11 mouse cellular contexts compared by ENCODE assay signal in the genomic region with DNA sequence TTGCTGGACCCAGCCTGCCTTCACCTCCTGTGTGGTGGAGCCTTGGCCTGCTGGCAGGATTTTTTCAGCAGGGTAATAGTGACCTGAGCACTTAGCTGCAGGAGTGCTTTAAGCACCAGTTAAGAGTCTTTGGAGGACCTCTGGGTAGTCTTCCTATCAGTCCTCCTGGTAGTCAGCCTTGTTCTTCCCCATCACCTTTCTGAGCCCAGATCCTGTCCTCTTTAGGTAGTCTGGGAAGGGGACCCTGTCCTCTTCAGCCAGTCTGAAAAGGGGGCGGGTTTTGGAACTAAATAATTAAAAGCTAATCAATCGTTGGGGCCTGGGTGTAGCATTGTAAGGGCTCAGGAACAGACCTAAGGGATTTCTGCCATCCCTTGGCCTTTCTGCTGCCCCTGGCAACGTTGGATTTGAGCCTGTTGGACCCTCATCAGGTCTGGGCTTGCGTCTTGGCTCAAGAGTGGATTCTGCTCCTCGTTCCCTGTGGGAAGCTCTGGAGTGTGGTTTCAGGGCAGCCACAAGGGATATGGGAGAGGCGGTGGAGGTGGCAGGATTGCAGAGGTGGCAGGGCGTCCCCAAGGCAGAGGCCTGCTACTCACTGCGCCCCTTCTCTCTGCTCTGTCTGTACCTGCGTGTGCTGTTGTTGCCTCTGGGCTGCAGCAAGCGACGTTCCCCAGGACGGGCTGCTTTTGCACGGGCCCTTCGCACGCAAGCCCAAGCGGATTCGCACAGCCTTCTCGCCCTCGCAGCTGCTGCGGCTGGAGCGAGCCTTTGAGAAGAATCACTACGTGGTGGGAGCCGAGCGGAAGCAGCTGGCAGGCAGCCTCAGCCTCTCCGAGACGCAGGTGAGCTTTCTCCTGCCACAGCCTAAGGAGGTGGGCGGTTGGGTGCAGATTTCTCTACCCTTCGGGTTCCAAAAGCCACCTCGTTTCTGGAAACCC. TPM values are rescaled to one million over a fixed set of nuclear protein-coding genes. Genes with fewer than 3 reads are reported as not detected.
DNase-seq lines count a peak whose midpoint lies in the region; ATAC-seq lines count a peak whose summit lies in the region.
"Had no signal": no experiment of that assay in that cellular context is flagged by ENCODE, and none has a peak within 500 bp of the region (broad histone marks: within the 10 kb centered on the region; RNA-seq: fewer than 3 reads in every experiment).

No protein-coding gene starts in this region.

- intact Hi-C loops in heart, postnatal 10 days (cut with DNase I): no loop called here

- H3K9ac ChIP-seq in heart, embryonic 11.5 days (ENCODE audit: low read depth, low read length): no peak overlapping the region
- H3K9ac ChIP-seq in forebrain, embryonic 16.5 days (replicated peaks; ENCODE audit: low read depth, low read length): peak overlapping the region; percentile 54
- no peak overlapping the region for H3K9ac ChIP-seq in midbrain, embryonic 15.5 days
- H3K9ac ChIP-seq: liver, embryonic 13.5 days had no signal

- no peak overlapping the region for H3K4me3 ChIP-seq in heart, embryonic 11.5 days (ENCODE audit: low read depth, low read length)
- H3K4me3 ChIP-seq in forebrain, embryonic 16.5 days (replicated peaks; ENCODE audit: low read length): peak overlapping the region; percentile 26
- H3K4me3 ChIP-seq in midbrain, embryonic 15.5 days: no peak overlapping the region
- H3K4me3 ChIP-seq: liver, embryonic 13.5 days had no signal

- no peaks in the 10 kb centered on the region; the same call in 1 of the 2 replicates for H3K4me1 ChIP-seq in heart, embryonic 11.5 days (ENCODE audit: control insufficient read depth, insufficient read depth, low read length)
- H3K4me1 ChIP-seq in forebrain, embryonic 16.5 days (replicated peaks; ENCODE audit: control insufficient read depth, insufficient read depth, low read length): peaks cover 50% of the 10 kb centered on the region
- peaks cover 21% of the 10 kb centered on the region for H3K4me1 ChIP-seq in midbrain, embryonic 15.5 days
- H3K4me1 ChIP-seq: liver, embryonic 13.5 days had no signal

- ATAC-seq in heart, embryonic 11.5 days (replicated peaks; ENCODE audit: insufficient number of reproducible peaks, low FRiP score, low TSS enrichment): no peak
- ATAC-seq in forebrain, embryonic 16.5 days: peak; percentile 49
- no peak for ATAC-seq in midbrain, embryonic 15.5 days (replicated peaks)

- H3K4me2 ChIP-seq in heart, embryonic 11.5 days: peak overlapping the region; percentile 35; the same call in 1 of the 2 replicates
- peak overlapping the region; percentile 67 for H3K4me2 ChIP-seq in forebrain, embryonic 16.5 days (ENCODE audit: low read length)
- H3K4me2 ChIP-seq in midbrain, embryonic 15.5 days: peak overlapping the region; percentile 24
- H3K4me2 ChIP-seq: liver, embryonic 13.5 days had no signal

- no peaks in the 10 kb centered on the region for H3K36me3 ChIP-seq in heart, embryonic 11.5 days (ENCODE audit: control insufficient read depth, insufficient read depth, low read length)
- H3K36me3 ChIP-seq in forebrain, embryonic 16.5 days (ENCODE audit: control insufficient read depth, insufficient read depth): no peaks in the 10 kb centered on the region
- H3K36me3 ChIP-seq in midbrain, embryonic 15.5 days (replicated peaks): no peaks in the 10 kb centered on the region
- H3K36me3 ChIP-seq: liver, embryonic 13.5 days had no signal

- WGBS in heart, embryonic 11.5 days (ENCODE audit: insufficient replicate concordance): 5% methylated on average over 28 of the region's 29 CpGs
- 3% methylated on average over 28 of the region's 29 CpGs for WGBS in forebrain, embryonic 16.5 days
- 3% methylated on average over 29 of the region's 29 CpGs for WGBS in midbrain, embryonic 15.5 days

- no peak overlapping the region for H3K27ac ChIP-seq in heart, embryonic 11.5 days (ENCODE audit: low read depth, low read length)
- H3K27ac ChIP-seq in forebrain, embryonic 16.5 days (ENCODE audit: low read length): peak overlapping the region; percentile 43; the same call in 1 of the 2 replicates
- no peak overlapping the region for H3K27ac ChIP-seq in midbrain, embryonic 15.5 days
- H3K27ac ChIP-seq: liver, embryonic 13.5 days had no signal

- H3K9me3 ChIP-seq in heart, embryonic 11.5 days (replicated peaks; ENCODE audit: control insufficient read depth, low read length): no peaks in the 10 kb centered on the region
- no peaks in the 10 kb centered on the region for H3K9me3 ChIP-seq in forebrain, embryonic 16.5 days (ENCODE audit: control insufficient read depth, low read length)
- H3K9me3 ChIP-seq in midbrain, embryonic 15.5 days: no peaks in the 10 kb centered on the region
- H3K9me3 ChIP-seq: liver, embryonic 13.5 days had no signal

- no peak for DNase-seq in heart, postnatal 10 days
- DNase-seq in ES-CJ7 (ENCODE audit: low read depth, low spot score): peak; percentile 21
- DNase-seq in adrenal gland, adult 18-20 months (ENCODE audit: low spot score in 2 of 2): no peak
- no peak for DNase-seq in left cerebral cortex, adult 11 months (ENCODE audit: low spot score)
- no peak for DNase-seq in liver
- DNase-seq: adrenal gland, postnatal 36 days; liver, embryonic 13.5 days had no signal

- peaks cover 79% of the 10 kb centered on the region for H3K27me3 ChIP-seq in heart, embryonic 11.5 days (ENCODE audit: control insufficient read depth, insufficient read depth, low read length)
- peaks cover 5% of the 10 kb centered on the region for H3K27me3 ChIP-seq in forebrain, embryonic 16.5 days (replicated peaks; ENCODE audit: control insufficient read depth, insufficient read depth, low read length)
- peaks cover 69% of the 10 kb centered on the region for H3K27me3 ChIP-seq in midbrain, embryonic 15.5 days (replicated peaks)

RNA-seq across cellular contexts. Expression of a gene that starts 6.4 kb away (rescaled TPM):
- polyA plus RNA-seq in heart, embryonic 11.5 days (2014; fragmentation: Nextera tagmentation; extraction: Ambion mirVana): not detected in 2 replicates
- not detected for total RNA-seq in heart, postnatal 10 days (2021)
- 57.5 and 59.7 TPM in 2 replicates for polyA plus RNA-seq in forebrain, embryonic 16.5 days (2015; fragmentation: Nextera tagmentation; extraction: Ambion mirVana)
- 1.4 and 3.2 TPM in 2 replicates for polyA plus RNA-seq in midbrain, embryonic 15.5 days (2015; fragmentation: Nextera tagmentation; extraction: Ambion mirVana)
- not detected for total RNA-seq in adrenal gland, adult 18-20 months (2021)
- total RNA-seq: adrenal gland, postnatal 36 days; hematopoietic stem cell, adult 5-6 weeks had no signal
- polyA plus RNA-seq: liver, embryonic 13.5 days had no signal

RNA-seq across cellular contexts. Expression of a gene that starts 56.1 kb away (rescaled TPM):
- polyA plus RNA-seq in heart, embryonic 11.5 days (2014; fragmentation: Nextera tagmentation; extraction: Ambion mirVana): 59.8 and 82.7 TPM in 2 replicates
- 10 to 100 TPM; 57.6 to 58.9 TPM for total RNA-seq in heart, postnatal 10 days (2021)
- polyA plus RNA-seq in forebrain, embryonic 16.5 days (2015; fragmentation: Nextera tagmentation; extraction: Ambion mirVana): 31.9 and 32.6 TPM in 2 replicates
- polyA plus RNA-seq in midbrain, embryonic 15.5 days (2015; fragmentation: Nextera tagmentation; extraction: Ambion mirVana): 24.8 and 25.6 TPM in 2 replicates
- 10 to 100 TPM; 67.1 to 77.5 TPM for total RNA-seq in adrenal gland, adult 18-20 months (2021)

Comparison
In these comparisons a context has a peak if more than half of its experiments do, and no peak if none do; other contexts are left out.
1. RNA of a gene that starts 6.4 kb away (polyA plus RNA-seq): 57.5 to 59.7 TPM in forebrain, embryonic 16.5 days; 1.4 to 3.2 TPM in midbrain, embryonic 15.5 days and not detected in heart, embryonic 11.5 days; every median in the first group is over 10 times any median in the second.
2. Peak in every context shown above with its lines, with median percentiles within 50 percentile points of each other: H3K4me2 ChIP-seq.